Mouse (Mus musculus) ovary, postnatal 36 days (tissue): ENCODE measurements around the gene Fgfr2.
"Not testable (repeated sequence)": the region's sequence is repeated elsewhere in the genome, so short reads cannot be mapped to it uniquely, and the experiment has no call there.

Experiments used
- DNase-seq: peaks from one replicate; pipeline ENCODE4 v3.0.0; 2022; ENCODE audit warnings: low spot score, mixed read lengths

Fgfr2 gene

DNA sequence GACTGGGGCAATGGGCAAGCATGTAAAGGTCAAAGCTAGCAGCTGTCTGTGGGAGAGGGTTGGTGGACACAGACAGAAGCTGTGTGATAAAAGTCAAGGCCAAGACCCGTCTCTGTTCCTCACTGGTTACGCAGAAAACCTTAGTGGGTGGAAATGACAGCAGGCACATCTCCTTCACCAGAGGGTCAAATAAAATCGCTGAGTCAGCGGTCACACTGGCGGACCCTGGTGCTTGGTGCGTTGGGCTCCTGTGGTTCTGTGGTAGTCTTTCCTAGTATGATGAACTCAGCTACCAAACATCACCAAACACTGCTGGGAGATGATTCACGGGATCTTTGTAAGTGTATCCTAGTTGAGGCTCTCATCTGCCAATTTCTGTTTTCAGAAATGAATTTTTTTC is 2493.2 kb downstream of the Fgfr2 start:
- no peak for DNase-seq

GRCm38 (mm10) chr7:130628601-130629000 is 2494.5 kb downstream of the Fgfr2 start:
- DNase-seq = no peak

GRCm38 (mm10) chr7:130625361-130625760 is 2497.8 kb downstream of the Fgfr2 start:
- no peak for DNase-seq

- no peak for DNase-seq
Observed at GRCm38 (mm10) chr7:130624299-130624698, 2498.9 kb downstream of the Fgfr2 start.

- no peak for DNase-seq
Observed at GRCm38 (mm10) chr7:130622359-130622758, 2500.8 kb downstream of the Fgfr2 start.

DNA sequence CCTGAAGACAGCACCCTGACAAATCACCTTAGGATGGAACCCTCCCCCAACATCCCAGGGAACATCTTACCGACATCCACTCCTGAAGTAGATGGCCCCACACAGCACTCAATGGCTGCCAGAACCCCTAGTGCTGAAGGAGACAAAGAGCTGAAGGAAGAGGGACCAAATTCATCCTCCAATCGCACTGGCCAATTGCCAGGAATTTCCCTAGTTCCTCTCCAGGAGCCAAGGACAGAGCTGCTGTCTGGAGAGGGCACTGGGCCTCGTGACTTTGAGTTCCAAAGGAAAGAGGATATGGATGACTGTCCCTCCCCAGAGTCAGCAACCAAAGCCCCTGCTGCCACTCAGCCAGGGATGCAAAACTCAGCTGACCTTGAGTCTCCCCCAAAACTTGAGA is 2501.2 kb downstream of the Fgfr2 start:
- DNase-seq = no peak

DNA sequence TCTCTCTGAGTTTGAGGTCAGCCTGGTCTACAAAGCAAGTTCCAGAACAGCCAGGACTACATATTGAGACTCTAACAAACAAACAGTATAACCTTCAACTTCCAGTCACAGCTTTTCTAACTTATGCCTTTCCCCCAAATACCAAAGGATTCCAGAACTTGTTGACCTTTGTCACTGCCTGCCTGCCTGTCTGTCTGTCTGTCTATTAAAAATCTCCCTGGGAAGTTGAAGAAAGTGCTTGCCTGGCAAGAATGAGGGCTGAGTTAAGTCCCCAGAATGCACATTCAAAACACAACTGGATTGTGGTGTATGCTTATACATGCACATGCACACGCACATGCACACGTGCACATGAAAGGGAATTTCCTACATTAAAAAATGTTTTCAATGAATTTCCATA is 2502.1 kb downstream of the Fgfr2 start:
- DNase-seq = no peak

DNA sequence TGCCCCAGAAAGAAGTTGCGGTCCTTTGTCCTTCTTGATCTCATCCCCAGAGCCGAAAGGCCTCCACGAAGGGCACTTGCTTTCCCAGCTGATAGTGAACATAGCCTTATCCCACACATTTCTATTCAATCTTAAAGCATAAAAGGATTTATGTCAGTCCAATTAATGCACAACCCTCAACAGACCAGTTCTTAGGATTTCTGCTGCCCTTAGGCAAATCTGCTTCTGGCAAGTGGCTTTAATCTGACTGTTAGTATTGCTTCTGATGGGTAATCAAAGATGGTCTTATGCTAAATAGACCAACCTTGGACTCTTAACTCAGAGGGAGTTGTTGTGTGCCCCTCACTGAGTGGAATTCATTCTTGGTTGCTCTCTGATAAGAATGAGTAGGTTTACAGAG is 2505.6 kb downstream of the Fgfr2 start:
- DNase-seq = no peak

DNA sequence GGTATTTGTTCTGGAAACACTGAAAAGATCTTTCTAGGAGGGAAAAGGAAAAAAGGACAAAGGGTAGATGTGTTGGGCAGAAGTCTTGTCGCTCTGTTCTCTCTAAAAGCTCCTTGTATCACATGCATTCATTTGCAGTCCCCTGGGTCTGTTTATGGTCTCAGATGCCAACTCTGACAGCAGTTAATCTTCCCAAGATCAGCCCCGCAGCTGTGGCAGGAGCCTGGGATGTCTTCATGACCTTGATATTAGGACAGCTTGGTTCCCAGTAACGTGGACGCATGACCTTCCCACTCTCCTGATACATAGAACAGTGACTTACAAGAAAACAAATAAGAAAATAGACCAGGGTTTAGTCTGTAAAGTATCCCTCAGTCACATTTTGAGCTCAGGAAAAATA is 2509.2 kb downstream of the Fgfr2 start:
- DNase-seq = no peak

DNA sequence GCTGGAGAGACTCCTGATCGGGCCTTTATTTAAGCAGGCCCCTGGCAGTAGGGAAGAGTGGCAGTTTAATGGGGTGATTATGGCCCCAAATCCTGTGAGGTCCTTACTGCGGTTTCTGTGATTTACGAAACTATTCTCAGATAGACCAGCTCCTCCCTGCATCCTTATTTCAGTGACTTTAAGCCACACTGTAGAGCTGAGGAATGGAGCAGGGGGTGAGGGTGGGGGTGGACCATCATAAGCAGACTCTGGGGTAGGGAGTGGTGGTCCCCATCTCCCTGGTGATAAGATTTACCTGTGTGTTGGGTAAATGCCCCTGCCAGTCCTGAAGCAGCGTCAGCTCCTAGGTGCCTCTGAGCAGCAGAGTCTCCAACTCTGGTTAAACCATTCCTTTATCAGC is 2516.2 kb downstream of the Fgfr2 start:
- no peak for DNase-seq

- DNase-seq = no peak
Observed at GRCm38 (mm10) chr7:130605111-130605510, 2518.0 kb downstream of the Fgfr2 start.

DNA sequence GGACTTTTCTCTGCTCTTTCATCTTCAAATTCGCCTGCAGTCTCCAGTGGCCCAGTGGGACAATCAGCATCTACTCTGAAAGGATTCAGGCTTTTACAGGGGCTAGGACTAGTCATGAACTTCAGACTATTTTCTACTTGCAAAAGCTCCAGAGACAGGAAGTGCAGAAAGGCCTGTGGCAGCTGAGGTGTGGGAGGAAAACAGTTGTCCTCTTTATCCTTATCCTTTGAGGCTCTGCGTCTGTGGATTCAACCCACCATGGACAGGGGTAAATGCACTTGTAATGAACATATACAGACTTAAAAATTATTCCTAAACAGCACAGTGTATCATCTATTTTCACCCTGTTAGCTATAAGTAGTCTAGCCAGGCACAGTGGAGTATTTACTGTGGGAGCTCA is 2518.8 kb downstream of the Fgfr2 start:
- no peak for DNase-seq

DNA sequence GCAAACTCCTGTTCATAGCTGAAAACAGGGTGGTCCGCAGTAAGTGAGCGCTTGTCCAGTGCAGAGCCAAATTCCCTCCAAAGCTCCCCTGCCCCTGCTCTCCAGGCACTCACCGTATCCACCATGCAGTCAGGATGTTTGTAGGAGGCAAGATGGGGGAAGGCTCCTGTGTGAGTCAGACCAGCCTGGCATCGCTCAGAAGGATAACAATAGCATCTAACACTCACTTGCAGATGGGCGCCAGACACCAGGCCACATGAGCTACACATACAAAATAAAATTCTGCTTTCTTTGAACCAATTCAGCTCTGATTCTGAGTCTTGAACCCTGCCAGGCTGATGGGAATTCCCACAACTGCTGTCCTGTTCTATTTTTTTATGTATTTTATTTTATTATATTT is 2519.6 kb downstream of the Fgfr2 start:
- DNase-seq = no peak

DNA sequence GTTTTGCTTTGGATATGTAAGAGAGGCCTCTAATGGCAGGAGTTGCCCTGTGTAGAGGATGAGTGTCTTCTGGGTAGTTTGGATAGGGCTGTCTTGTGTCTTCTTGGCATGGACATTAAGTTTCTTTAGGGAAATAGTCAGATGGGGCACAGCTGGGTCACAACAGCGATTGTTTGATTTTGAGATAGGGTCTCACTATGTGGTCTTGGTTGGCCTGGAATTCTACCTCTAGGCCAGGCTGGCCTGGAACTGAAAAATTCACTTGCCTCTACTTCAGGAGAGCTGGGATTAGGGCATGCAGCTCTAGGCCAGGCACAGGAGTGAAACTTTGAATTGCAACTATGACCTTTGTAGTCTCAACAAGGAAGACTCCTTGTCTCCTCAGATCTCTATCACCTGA is 2520.3 kb downstream of the Fgfr2 start:
- DNase-seq = no peak

DNA sequence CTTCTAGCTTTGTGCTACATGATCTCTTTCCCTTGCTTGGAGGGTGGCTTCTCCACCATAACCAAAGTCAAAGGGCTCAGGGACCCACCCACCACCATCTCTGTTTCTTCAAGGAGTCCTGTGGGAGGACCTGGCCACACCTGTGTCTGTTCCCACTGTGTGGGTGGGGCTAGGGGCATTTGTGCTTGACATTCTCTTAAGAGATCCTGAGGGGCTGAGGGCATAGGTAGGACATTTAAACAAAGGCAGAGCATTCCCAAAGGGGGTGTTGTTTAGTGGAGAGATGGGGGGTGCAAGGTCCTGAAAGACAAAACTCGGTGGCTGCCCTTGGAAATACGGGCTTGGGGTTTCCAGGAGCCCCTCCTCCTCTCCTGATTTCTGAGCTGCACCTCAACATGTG is 2522.6 kb downstream of the Fgfr2 start:
- no peak for DNase-seq

GRCm38 (mm10) chr7:130600074-130600473 is 2523.1 kb downstream of the Fgfr2 start:
- DNase-seq = no peak

GRCm38 (mm10) chr7:130597546-130597945 is 2525.6 kb downstream of the Fgfr2 start:
- no peak for DNase-seq

DNA sequence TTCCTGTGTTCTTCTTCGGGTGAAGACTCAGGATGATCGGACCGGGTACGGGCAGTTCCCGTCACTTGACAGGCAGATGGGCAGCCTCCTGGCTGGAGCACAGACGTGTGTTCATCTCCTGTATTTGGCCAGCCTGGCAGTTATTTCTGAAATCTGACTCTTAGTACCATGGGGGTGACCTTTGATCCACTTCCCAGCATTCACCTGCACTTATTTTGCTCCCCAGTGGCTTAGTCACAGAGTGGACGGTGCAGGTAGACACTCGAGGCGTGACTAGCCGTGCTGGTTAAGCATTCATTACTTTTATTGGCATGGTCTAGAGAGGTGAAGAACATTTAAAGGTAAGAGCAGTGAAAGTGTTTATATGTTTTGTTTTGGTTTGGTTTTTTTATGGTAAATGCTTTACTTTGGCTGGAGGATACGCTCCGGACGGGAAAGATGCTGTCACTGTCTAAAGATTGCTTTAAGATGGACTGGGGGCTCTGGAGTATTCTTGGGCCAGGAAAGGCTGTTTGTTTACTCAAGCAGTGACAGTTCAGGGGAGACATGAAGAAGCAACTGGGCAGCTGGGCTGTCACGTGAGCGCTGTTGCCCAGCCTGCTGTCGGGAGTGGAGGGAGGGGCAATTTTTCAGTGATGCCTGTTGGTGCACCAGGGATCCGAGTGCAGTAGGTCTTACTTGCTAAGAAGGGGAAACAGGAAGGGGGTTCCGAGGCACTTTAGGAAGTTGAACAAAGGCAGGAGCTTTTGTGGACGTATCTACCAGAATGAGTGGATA is 2526.9 kb downstream of the Fgfr2 start:
- not testable (repeated sequence) for DNase-seq

DNA sequence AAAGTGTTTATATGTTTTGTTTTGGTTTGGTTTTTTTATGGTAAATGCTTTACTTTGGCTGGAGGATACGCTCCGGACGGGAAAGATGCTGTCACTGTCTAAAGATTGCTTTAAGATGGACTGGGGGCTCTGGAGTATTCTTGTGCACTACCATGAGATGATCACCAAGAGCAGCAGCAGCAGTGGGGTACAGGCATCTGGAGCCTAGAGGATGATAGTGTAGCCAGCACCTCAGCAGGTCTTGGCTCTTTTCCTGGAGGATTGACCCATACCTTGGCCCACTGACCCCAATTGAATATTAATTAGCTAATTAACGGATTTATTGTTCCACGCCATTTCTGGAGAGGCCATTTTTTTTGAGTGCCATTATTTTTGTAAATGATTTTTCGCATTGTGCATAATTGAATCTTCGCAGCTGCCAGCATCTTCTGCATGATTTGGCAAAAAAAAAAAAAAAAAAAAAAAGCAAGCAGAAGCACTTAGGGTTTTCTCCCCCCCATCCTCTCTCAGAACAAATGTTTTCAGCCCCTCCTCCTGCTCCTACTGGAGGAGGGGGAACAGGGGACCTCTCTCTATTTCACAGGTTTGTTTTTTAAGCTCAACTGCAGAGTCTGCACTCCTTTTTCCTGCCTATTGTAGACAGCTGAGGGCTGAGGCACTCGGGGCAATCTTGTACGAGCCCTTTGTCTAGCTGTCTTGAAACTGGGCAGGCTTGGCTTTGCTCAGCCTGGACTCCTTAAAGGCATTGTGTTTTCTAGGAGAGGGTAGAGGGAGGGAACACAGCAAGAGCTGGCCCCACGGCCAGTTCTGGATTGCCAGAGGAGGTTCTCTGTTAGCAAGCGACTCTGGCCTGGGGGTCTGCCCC is 2529.5 kb downstream of the Fgfr2 start:
- not testable (repeated sequence) for DNase-seq

DNA sequence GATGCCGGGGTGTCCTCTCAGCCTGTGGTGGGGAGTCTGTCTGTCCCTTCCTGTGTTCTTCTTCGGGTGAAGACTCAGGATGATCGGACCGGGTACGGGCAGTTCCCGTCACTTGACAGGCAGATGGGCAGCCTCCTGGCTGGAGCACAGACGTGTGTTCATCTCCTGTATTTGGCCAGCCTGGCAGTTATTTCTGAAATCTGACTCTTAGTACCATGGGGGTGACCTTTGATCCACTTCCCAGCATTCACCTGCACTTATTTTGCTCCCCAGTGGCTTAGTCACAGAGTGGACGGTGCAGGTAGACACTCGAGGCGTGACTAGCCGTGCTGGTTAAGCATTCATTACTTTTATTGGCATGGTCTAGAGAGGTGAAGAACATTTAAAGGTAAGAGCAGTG is 2530.2 kb downstream of the Fgfr2 start:
- DNase-seq = not testable (repeated sequence)

GRCm38 (mm10) chr7:130590845-130591437 is 2532.2 kb downstream of the Fgfr2 start:
- DNase-seq = no peak

DNA sequence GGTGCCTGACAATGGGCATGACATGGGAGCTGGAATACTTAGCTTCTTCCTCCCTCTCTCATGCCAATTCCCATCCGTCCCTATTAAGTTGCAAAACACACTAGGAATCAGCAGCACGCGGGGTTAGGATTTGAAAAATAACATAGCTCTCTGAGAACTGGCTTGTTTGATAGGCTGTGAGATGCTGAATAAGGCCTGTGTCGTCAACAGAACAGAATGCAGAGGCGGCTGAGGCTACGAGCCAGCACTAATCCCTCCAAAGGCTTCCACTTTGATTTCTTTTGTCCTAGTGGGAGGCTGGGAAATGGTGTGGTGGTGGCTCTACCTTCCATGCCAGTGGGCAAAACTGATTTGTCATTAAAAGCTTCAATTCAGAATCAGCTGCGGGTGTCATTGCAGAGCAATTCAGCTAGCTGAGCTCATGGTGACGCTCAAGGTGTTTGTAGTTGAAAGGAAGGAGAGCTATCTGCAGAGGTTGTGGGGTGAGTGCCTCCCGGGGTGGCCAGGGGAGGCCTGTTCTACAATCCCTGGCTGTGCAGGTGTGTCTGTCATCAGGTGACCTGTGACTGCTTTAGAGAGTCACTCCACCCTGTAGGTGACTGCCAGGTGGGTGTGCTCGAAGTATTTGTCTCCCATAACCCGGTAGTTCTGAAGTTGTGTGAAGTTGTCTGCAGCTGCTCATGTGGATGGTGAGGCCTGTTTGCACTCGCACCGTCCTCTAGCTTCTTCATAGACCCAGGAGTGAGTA is 2532.9 kb downstream of the Fgfr2 start:
- DNase-seq = no peak
